Mouse (Mus musculus) 3134 (cell line): Measurements from ENCODE around the gene Gm3854.
A peak's percentile ranks its signal among the peaks of the same experiment; 100 is the strongest.
"Not testable (repeated sequence)": the region's sequence is repeated elsewhere in the genome, so short reads cannot be mapped to it uniquely, and the experiment has no call there.

Experiments used
- DNase-seq: peaks from one replicate; pipeline ENCODE4 v3.0.0-alpha.2; 2011; ENCODE audit warnings: low spot score; ENCODE audit not compliant: insufficient read length; ENCODE audit errors: extremely low read depth

Gm3854 gene

DNA sequence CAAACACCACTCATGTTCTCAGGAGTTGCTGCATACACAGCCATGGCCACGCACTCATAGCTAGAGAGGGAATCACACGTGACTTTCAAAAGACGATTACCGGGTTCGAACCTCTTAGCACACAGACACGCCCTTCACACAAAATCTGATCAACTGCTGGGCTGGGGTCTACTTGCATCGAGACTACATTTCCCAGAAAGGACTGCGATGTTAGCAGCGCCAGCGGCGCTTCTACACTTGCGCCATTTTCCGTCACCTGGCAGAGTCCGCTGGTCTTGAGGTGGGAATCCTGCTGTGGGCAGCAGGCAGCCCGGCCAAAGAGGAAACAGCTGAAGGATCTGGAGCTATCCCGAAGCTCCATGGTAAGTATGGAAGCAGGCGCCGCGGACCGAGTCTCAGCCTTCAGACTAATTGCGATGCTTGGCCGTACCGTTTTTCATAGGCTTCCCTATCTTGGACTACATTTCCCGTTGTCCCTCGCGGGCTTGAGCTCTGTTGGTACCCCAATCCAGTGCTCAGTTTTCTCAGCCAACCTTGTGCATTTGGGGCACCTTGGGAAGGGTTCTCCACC, at the start of gene Gm3854:
Gene Gm3854, plus strand, starts transcription at position 259 of the 571 bp plus-strand sequence.
- no peak for DNase-seq

DNA sequence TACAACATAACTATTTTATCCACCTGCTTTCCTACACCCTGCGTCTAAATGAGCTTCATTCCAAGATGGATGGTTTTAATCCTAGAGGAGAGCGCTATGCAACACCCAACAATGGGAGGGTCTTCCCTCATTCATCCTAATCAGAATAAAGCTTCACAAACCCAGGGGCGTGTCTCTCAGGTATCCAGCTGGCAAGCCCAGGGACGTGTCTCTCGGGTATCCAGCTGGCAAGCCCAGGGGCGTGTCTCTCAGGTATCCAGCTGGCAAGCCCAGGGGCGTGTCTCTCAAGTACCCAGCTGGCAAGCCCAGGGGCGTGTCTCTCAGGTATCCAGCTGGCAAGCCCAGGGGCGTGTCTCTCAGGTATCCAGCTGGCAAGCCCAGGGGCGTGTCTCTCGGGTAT, 42.8 kb upstream of the Gm3854 start:
- not testable (repeated sequence) for DNase-seq

DNA sequence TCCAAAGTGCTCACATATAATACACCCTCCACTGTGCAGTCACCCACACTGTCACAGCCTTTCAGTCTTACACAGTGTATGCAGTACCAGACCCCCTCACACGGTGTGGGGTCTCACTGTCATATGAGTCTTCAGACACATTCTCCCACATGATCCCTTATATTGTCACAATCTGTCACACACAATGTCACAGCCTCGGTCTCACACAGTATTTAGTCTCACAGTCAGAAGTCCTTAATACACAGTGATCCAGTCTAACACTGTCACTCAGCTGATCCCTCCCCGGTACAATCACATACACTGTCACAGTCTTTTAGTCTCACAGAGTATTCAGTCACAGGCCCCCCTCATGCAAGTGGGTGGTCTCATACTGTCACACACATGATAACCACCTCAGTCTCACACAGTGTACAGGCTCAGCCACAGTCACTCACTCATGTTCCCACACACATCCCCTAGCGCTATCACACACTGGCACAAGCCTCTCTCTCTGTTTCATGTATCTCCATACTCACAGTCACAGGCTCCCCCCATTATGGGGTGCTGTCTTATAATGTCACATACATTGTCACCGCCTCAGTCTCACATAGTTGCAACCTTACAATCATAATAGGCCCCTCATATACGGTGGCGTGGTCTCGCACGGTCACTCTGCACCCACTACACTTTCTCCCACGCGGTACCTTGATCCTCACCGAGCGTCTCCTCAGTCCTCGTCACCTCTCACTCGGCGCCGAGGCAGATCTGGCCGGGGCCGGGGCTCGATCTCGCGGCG, 12.9 kb upstream of the Gm3854 start:
- no peak for DNase-seq

DNA sequence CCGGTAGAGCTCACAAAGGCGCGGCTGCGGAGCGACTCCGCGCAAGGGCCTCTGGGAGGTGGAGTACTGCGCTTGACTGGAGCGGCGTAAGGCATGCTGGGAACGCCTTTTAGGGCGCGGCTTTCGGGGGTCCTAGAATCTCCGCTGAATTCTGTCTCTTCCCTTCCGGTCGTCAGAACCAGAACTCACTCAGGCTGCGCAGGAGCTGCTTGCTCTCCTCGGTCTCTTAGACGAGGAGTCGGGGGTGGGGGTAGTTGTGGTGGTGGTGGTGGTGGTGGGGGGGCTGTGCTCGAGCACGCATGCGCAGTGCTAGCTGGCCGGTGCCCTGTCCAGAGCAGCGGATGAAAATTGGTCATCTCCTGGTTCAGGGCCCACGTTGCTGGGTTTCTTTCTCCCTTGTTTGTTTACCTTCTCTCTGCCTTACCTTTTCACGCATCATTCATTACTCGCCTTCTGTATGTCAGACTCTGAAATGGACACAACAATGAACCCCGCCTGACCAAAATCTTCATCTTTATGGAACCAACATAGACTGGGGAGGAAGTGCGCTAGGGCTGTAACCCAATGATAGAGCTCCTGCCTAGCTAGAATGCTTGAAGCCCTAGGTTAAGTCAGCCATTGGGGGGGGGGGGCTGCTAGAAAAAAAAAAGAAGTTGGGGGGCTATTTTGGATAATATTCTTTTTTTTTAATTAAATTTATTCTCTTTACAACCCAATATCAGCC, 12.2 kb upstream of the Gm3854 start, which contains the start of gene Zfp583:
Gene Zfp583, minus strand, starts transcription at position 53 of the 724 bp plus-strand sequence.
- DNase-seq, result no peak

DNA sequence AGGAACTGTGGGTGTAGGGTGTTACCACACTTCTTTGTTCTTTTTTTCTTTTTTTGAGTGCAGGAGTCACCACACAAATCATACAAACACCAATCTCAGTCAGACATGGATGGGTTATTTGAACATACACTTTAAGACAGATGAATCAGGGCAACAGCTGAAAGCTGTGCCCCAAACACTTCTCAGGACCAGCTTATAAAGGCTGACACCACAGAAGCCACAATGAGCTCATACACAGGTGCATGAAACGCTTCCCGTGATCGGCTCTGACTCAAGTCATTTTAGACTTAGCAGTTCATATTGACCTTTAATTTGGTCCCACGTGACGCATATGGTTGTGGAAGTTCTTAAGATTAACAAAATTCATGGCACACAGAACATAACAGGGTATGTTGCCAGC, 3.7 kb upstream of the Gm3854 start:
- DNase-seq, result no peak

DNA sequence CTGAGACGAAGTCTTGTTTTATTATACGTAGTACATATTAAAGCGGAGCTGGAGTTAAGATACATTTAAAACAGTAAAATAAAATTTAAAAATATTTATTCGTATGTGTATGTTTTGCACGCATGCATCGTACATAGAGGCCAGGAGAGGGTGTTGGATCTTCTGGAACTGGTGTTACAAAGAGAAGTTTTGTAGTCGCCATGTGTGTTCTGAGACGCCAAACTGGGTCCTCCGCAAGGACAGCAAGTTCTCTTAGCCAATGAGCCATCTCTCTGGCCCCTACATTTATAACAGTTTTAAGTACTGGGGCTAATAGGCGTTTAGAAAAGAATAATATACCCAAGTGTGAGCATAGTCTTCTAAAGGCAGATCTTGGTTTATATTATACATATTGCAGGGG, 565 bp downstream of the Gm3854 start:
- no peak for DNase-seq

DNA sequence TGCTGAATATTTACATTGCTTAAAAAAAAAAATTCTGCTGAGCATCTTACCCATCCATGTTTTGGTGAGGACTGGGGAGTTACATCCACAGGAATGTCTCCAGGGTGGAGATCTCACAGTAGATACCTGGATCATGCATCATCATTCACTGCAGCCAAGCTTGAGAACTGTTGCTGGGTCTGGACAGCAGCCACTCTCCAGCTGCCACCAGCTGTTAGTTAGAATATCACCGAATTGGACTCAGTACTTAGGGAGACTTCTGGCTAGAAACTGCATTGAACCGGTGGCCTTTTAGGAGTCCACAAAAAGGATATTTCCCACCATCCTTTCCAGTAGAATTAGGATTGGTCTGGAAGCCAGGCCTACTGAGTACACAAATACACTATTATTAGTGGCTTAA, 14.6 kb downstream of the Gm3854 start:
- DNase-seq, result no peak

DNA sequence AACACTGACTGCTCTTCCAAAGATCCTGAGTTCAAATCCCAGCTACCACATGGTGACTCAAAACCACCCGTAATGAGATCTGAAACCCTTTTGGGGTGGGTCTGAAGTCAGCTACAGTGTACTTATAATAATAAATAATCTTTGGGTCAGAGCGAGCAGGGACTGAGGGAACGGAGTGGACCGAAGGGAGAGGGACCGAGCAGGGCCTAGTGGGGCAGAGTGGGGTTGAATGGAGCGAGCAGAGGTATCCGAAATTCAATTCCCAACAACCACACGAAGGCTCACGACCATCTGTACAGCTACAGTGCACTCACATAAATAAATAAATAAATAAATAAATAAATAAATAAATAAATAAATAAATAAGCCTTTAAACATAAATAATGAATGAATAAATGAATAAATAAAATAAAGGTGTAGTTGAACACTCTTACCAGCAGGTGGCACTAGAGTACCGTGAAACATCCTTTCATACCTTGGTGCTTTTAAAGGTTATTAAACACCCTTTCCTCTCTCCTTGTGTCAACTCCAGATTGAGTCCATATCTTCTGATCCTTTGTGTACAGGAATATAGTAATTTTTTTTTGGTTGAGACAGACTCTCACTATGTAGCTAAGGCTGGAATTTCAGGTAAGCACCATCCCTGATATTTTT, 15.5 kb downstream of the Gm3854 start:
- DNase-seq, result peak; percentile 21

DNA sequence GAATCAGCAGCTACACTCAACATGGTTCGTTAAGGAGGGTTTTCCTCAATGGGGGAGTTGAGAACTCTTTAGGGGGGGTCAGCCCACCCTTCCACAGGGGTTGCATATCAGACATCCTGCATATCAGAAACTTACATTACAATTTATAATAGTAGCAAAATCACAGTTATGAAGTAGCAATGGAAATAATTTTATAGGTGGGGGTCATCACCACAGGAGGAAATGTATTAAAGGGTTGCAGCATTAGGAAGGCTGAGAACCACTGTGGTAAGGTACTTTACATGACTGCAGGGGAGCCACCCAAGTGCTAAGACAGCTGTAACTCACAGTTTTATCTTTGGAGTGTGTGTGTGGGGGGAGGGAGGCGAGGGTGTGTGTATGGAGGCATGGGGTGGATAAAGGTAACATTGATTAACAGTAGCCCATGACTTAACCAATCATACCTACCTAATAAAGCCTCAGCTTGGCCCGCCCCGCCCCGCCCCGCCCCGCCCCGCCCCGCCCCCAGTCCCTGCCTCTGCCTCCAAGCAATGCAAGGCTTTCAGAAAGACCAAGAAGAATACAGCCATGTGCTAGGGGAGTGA, 17.0 kb downstream of the Gm3854 start:
- DNase-seq, result no peak

DNA sequence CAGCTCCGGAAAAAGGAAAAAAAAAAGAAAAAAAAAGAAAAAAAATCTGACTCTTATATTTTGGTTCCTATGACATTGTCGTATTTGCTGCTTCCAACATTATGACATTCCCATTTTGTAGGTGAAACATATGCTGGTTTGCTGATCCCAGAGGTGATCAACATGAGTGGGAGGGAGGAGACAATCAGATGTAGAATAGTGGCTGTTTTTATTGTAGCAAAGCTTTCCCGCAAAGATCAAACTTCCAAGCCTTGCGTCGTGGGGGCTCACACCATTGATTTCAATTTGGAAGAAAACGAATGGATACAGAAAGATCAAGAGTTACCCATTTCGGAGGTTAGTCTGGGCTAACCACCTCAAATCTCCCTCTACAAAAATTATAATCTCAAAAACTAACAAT, 18.2 kb downstream of the Gm3854 start:
- no peak for DNase-seq

DNA sequence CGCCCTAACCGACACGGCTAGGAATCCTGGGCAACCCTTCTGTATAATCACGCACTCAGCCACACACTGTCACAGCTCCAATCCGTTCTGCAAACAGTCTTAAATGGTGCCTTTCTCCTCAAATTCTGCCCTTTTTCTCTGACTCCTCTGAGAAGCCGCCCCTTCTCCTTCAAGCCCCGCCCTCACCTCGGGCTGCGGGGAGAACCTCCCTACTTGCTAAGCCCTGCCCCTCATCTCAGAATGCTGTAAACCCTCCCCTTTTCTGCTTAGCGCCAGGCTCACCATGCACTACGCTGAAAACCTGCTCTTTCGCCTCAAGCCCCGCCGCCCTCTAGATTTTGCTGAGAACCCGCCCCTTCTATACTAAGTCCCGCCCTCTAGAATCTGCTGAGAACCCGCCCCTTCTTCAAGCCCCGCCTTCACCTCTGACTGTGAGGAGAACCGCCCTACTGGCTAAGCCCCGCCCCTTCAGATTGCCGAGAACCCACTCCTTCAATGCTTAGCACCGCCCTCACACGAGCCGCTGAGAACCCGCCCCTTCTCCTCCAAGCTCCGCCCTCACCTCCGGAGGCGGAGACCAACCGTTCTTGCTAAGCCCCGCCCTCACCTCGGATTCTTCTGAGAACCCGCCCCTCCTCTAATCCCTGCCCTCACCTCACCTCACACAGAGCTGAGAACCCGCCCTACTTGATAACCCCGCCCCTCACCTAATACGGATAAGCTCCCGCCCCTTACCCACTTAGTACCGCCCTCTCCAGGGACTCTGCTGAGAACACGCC, 18.9 kb downstream of the Gm3854 start:
- peak; percentile 98 for DNase-seq

DNA sequence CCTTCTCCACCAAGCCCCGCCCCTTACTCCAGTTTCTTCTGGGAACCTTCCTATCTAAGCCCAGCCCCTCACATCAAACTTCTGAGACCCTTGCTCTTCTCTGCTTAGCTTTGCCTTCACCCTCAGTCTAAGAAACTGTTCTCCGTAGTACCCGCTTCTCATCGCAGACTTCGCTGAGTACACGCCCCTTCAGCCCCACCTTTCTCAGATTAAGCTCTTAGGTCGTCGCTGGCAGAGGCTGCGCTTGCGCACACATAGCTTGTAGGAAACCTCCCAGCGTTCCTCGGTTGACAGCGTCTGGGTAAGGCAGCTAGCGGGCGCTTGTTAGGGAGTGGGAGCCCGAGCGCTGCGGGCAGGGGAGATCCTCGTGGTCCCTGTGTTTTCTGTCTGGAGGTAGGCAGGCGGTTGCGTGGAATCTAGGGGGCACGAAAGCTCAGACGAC, 19.5 kb downstream of the Gm3854 start, which contains the start of gene Zfp78:
Gene Zfp78, plus strand, starts transcription at position 234 of the 442 bp plus-strand sequence.
- peak; percentile 86 for DNase-seq

DNA sequence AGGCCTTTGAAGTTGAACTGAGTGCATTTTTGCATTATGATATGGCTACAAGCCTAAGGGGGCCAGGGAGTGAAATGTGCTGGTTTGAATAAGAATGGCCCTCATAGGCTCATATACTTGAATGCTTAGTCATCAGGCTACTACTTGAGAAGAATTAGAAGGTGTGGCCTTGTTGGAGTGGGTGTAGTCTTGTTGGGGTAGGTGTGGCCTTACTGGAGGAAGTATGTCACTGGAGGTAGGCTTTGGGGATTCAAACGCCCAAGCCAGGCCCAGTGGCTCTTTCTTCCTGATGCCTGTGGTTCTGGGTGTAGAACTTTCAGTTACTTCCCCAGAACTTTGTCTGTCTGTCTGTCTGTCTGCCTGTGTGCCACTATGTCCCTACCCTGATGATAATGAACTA, 21.2 kb downstream of the Gm3854 start:
- DNase-seq, result peak; percentile 53

DNA sequence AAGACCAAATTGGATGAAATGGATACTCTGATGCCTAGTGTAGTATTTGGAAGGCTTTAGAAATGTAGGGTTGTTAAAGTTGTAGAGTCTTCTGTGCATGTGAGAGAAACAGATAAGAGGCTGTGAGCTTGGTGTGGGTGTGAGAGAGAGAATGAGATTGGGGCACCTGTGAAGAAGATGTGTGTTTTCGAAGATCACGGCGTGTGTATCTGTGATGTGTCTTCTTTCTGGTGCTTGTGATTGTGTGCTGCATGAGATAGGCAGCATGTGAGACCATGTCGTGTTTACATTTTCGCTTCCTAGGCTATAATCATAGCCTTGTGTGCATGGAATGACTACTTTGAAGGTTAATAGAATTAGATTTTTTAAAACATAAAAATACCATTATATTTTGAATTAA, 23.6 kb downstream of the Gm3854 start:
- no peak for DNase-seq

DNA sequence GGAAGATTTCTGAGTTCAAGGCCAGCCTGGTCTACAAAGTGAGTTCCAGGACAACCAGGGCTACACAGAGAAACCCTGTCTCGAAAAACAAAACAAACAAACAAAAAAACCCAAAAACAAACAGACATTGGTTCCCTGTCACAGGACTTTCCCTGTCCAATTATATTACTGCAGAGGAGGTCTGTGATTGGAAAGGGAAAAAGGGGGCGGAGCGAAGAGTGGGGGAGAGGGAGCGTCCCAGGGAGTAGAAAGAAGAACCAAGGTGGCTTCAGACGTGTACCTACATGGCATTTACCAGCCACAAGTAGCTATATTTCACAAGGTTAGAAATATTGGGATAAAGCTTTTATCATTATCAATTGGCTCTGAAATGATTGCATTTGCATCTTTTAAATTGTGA, 24.6 kb downstream of the Gm3854 start:
- DNase-seq, result not testable (repeated sequence)

DNA sequence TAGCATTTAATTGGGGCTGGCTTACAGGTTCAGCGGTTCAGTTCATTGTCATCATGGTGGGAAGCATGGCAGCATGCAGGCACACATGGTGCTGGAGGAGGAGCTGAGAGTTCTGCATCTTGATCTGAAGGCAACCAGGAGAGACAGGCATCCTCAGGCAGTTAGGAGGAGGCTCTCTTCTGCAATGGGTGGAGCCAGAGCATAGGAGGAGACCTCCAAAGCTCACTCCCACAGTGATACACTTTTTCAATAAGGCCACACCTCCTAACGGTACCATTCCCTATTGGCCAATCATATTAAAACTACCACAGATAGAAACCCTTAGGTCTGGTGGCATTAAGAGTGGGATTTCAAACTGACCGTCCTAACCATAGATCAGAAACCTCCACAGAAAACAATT, 25.9 kb downstream of the Gm3854 start:
- no peak for DNase-seq

DNA sequence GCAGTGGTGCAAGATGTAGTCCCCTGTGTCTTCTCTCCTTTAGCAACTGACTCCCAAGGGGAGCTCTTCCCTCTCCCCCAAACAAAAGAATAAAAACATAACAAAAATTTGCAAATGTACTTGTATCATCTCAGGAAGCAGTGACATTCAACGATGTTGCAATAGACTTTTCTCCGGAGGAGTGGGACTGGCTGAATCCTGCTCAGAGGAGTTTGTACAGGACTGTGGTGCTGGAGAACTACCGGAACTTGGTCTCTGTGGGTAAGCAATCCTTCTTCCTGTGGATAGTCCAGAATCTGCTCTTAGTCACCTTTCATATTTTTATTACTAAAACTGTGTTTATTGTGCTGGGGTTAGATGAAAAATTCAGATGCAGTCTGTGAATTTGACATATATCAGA, 29.4 kb downstream of the Gm3854 start:
- DNase-seq, result no peak

DNA sequence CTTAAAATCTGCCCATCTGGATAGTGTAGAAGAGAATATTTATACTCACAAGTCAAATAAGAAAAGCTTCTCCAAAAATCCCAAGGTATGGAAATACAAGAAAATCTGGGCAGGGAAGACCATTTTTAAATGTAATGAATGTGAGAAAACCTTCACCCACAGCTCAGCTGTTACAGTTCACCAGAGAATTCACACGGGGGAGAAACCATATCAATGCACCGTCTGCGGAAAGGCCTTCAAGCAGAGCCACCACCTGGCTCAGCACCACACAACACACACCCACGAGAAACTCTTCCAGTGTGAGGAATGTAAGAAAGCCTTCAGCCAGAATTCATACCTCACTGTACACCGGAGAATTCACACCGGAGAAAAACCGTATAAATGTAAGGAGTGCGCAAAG, 34.9 kb downstream of the Gm3854 start:
- DNase-seq, result no peak

DNA sequence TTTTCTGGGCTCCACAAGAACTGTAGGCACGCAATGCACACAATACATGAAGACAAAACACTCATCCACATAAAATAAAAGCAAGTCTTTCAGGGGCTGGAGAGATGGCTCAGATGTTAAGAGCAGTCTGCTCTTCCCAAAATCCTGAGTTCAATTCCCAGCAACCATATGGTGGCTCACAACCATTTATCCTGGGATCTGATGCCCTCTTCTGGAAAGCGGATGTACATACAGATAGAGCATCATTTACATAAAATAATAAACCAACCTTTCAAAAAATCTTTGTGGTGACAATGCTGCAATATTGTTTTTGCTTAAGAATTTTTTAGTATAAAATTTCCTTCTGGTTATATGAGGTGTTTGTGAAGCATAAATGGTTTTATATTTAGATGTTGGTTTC, 37.9 kb downstream of the Gm3854 start:
- DNase-seq, result peak; percentile 11

DNA sequence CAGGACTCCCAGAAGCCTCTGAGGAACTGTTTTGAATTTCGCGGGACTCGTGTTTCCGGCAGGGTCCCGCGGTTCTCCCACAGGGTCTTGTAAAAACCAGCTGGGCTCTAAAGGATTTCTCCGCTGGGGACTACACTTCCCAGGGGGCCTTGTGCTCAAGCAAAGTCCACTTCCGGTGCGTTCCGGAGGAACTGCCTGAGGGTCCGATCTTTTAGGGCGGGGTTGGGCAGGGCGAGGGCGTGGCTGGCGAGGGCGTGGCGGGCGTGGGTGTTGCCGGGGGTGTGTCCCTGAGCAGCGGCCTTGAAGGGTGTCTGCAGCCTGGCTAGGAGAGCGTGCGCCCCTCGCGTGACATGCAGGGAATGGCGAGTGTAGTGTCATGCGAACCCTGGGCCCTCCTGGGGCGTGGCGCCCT, 39.5 kb downstream of the Gm3854 start, which contains the start of gene Zfp28:
Gene Zfp28, plus strand, starts transcription at position 252 of the 412 bp plus-strand sequence.
- DNase-seq, result peak; percentile 98
